Mouse (Mus musculus) R1 (cell line): Measurements from ENCODE around the gene Capn8.

Experiments used
- DNase-seq: peaks from one replicate; pipeline ENCODE4 v3.0.0-alpha.2; 2018; ENCODE audit warnings: low read depth, low spot score

Gene Capn8

GRCm38 (mm10) chr1:182564408-182565120 is at the start of gene Capn8:
Gene Capn8, plus strand, starts transcription at chr1:182565007.
- peak; percentile 90 for DNase-seq

DNA sequence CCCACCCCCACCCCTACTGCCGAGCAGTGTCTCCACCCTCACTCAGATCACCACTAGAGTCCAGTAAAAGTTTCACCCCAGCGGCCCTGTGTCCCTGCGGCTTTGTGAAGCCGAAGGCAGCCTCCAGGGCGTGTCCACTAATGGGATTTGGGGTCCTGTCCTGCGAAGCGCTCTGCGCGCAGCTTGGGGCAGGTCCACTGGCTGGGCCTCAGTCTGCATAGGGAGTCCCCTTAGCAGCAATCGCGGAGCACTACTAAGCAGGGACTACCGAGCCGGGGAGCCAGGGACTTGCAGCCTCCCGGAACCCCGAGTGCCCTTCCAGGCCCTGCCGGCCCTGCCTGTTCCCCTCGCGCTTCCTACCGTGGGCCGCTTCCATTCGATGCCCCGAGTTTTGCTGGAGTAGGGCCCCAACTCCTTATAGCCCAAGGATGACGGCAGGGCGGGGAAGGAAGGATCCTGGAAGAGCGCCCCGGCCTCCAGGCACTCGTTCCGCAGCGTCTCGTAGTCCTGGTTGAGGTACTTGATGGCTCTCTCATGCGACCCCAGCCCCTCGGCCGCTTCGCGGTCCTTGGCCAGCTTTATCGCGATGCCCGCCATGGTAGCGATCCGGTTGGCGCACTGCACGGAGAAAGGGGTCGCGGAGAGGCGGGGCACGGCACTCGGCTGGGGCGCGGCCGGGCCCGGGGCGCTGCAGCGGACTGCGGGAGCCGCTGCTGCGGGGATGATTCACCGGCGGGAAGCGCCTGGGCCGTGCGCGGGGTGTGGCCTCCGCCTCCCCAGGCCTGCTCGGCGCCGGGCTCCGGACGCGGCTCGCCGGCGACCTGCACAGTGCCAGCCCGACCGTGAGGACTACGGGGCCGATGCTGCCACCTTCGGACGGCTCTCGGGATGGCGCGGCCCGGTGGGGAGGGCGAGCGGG is 47.8 kb upstream of the Capn8 start, which contains the start of gene Capn2:
TSS of gene Capn2 (minus strand) at position 851 of the 919 bp plus-strand sequence.
- peak; percentile 61 for DNase-seq

DNA sequence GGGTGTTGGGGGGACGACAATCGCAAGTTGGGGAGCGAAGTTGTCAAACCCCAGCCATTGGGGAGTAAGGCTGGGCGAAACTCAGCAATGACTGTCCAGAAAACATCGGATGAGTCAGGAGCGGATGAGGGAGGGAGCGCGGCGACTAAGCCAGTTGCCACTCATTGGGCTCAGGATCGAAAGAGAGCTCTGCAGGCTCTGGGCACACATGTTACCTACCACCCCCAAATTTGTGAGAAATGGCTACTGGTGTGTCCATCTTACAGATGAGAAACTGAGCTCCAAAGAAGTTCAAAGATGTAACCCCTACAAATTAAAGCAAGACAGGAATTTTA is 47.2 kb upstream of the Capn8 start:
- no peak for DNase-seq

DNA sequence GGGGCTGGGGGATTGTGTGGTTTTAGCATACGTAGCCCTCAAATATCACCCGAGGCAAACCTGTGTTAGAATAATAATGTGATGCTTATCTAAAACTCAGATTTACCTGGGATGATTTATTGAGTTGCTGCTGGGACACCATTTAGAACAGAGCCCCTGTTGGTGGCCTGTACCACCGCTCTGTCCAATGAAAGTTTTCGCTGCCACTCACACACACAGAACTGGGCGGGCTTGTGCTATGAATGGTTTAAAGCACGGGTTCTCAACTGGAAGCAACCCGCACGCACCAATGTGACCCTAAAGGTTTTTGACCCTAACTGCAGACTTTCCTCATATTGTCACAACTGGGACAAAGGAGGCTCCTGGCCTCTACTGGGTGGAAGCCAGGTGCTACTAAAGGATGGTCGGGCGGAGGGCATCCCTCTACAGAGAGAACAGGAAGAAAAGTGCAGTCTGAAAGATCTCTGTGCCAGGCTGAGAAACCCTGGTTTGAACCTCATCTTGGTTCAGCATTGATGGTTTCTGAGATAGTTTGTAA is 46.6 kb upstream of the Capn8 start:
- peak; percentile 49 for DNase-seq

- DNase-seq: no peak
Measured at GRCm38 (mm10) chr1:182518811-182519210, 46.0 kb upstream of the Capn8 start.

DNA sequence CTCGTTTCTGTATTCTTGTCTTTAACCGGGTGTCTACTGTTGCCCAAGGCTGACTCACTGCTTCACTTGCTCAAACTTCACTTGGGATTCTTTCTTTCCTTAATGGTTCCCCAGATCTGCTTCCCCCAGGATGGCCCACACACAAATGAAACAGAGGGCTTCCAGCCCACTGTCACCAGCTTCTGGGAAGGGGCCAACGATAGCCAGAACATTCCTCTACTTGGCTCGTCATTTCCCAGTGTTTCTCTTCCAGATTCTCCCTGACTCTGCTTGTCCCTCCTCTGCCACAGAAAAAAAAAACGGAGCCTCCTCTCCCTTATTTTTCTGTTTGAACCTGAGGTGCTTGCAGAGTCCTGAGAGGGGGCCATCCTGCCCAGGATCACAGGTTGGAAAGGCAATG is 45.5 kb upstream of the Capn8 start:
- DNase-seq: no peak

DNA sequence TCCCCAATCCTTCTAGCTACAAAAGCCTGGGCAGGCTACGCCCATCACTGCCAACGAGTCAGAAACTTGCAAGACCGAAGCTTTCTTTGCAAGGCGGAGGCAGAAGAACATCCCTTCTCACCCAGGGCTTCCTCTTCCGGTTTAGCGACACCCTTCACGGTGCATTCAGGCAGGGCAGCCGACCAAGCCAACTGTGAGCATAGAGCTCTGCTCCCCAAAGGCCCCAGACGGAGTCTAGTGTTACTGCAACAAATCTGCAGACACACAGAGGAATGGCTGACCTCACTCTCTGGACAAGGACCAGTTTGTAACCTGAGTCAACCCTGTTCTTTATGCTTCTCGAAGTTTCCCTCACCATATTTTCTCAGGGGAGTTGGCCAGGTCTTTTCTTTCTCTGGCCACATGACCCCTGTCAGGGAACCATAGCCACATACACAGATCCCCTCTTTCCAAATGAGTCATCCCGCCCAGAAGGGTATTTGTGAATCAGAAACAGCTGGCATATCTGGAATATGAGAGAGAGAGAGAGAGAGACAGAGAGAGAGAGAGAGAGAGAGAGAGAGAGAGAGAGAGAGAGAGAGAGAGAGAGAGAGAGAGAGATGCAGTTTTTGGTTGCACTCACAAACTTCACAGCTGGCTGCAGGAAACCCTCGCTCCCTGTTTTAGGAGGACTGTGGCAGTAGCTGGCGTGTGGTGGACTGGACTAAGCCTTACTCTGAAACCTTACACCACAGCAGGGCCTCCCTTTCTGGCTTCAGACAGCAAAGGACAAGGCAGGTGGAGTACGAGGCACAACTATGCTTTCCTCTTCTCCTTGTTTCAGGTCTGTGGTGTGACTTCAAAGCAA is 44.5 kb upstream of the Capn8 start:
- DNase-seq: peak; percentile 35

GRCm38 (mm10) chr1:182520938-182521500 is 43.8 kb upstream of the Capn8 start:
- no peak for DNase-seq

DNA sequence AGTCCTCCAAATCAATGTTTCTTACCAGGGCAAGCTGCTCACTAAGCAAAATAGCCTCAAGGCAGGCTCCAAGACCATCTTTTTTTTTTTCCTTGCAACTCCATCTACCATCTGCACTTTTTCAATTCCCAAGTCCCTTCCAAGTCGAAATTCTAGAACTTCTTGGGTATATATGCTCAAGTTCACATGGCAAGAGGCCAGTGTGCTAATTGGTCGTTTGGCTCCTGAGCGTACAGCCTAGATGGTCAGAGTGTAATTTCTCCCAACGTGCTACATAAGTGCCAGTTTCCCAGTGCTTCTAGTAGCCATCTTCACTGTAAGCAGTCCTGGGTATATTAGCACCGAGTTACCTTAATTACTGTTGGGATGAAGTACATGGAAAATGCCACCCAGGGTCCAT is 41.8 kb upstream of the Capn8 start:
- DNase-seq: no peak

DNA sequence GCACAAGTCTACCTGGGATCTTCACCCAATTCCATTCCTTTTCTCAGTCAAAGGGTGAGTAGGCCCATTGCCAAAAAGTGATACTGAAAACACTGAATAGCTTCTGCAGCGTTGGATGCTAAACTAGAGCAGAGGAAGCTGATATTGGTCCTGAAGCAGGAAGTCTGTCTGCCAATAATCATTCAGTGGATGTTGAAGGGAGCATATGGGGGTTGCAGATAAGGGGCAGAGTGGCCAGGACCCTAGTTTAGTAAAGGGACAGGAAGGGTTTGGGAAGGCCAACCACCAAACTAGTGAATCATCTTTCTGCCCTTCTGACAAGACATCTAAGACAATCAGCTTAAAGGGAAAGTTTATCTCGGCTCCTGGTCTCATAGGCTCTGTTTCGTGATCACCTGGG is 41.1 kb upstream of the Capn8 start:
- no peak for DNase-seq

DNA sequence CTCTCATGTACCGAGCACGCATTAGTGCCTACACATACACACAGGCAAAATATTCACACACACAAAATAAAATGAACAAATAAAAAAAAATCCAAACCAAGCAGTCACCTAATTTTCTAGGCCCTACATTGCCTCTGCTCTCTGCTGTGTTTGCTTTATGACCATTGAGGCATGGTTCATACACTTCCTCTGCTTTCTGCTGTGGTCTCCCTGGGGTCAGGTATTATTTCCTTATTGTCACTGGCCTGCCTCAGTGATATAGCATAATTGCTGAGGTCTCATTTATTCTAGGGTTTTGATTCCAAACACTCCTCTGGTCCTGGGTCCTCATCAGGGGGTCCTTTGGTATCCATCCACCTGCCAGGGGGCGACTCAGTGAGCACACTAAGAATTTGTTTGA is 39.2 kb upstream of the Capn8 start:
- no peak for DNase-seq

- DNase-seq: no peak
Measured at GRCm38 (mm10) chr1:182527261-182527766, 37.5 kb upstream of the Capn8 start.

DNA sequence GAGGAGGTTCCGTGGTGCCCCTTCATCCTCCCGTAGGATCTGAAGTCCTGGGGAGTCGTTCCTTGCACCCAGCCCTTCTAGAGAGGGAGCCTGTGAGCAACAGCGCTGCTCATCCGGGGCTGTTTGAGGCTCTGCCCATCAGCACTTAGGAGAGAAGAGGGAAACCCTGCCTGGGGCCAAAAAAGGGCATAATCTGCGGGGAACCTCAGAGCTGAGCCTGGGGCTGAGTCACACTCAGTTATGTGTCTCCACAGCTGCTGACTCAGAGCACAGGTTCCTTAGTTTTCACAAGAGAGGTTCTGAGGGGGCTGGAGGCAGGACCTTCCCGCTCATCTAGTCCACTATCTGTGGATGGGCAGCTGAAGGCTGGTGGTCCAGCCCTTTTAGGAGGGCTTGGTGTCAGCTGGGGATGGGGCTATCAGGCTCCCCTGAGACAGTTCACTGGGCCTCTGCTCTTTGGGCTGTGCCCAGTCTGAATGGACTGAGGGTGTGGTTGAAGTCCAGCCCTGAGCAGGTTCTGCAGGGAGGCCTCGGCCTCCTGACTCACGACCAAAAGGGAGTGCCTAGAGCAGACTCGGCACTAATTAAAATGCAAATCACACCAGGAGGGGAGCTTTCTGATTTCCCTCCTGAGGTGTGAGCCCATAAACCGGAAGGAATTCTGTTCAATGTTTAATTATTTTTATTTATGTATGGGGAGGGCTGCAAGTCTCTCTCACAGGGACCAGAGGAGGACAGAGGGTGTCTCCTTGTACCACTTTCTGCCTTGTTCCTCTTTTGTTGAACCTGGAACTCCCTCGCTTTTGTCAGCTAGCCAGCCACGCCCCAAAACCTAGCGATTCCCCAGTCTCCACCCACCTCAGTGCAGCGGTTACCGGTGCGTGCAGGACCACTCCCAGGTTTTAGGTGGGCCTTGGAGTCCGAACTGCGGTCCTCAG is 36.6 kb upstream of the Capn8 start:
- DNase-seq: peak; percentile 81

DNA sequence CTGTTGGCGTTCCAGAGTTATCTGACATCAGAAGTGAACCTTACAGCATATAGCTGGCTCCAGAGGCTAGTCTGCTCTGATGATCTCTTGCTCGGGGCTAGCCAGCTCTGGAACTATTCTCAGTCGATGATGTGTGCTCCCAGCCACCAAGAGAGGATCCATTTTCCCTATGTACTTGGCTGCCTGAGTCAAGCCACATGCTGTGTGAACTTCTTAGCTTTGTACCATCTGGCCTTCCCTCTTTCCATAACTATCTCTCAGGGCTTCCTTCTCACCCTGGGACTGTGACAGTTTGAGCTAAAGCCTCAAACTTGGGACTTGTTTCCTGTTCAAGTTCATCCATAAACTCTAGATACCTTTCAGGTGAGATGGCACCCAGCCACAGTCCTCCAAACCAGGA is 31.2 kb upstream of the Capn8 start:
- DNase-seq: no peak

- DNase-seq: no peak
Measured at GRCm38 (mm10) chr1:182535080-182535481, 29.7 kb upstream of the Capn8 start.

GRCm38 (mm10) chr1:182539023-182539940 is 25.5 kb upstream of the Capn8 start:
- DNase-seq: peak; percentile 84

- no peak for DNase-seq
Measured at GRCm38 (mm10) chr1:182542110-182542509, 22.7 kb upstream of the Capn8 start.

GRCm38 (mm10) chr1:182543136-182543535 is 21.7 kb upstream of the Capn8 start:
- no peak for DNase-seq

DNA sequence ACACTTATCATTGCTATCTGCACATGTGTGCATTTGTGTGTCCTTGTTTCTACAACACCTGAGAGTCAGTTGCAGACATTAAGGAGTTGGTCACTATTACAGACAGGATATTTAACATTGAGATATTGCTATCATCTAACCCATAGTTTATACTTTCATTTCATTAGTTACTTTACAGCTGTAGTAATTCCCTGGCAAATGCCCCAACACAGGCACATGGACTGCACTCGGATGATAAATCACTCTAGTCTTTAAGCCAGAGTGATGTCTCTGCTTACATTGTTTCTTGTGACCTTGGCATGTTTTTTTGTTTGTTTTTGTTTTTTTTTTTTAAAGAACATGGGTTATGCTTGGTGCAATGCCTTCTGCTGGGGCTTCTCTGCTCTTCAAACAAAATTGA is 20.9 kb upstream of the Capn8 start:
- no peak for DNase-seq
